8 mouse cellular contexts compared by ENCODE assay signal in the genomic region with DNA sequence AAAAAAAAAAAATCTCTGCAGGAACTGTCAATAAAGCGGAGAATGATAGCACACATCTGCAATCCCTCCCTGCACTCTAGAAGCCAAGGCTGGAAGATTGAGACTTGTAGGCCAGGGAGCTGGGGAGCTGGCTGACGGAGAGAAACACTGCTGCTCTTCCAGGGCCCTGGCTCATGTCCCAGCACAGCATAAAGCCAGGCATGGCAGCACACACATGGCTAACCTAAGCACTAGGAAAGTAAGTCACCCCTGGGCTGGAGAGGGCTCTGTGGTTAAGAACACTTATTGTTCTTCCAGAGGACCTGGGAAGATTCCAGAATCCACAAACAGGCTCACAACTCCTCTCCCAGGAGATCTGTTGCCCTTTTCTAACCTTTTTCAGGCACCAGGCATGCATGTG. TPM values are rescaled to one million over a fixed set of nuclear protein-coding genes. Genes with fewer than 3 reads are reported as not detected.
DNase-seq lines count a peak whose midpoint lies in the region; ATAC-seq and TF ChIP-seq lines count a peak whose summit lies in the region.

No protein-coding gene starts in this region.

- no peak for TF ChIP-seq POLR2A in kidney, adult 2 months (IDR thresholded peaks at IDR 0.05; ENCODE audit: low read depth, low read length)
- no peak for TF ChIP-seq POLR2A in heart, adult 2 months (IDR thresholded peaks at IDR 0.05; ENCODE audit: insufficient read depth, low read depth, low read length)

- no peak overlapping the region for H3K27ac ChIP-seq in kidney, adult 2 months (ENCODE audit: insufficient read depth, low read depth, low read length)
- peak overlapping the region; percentile 52 for H3K27ac ChIP-seq in heart, adult 2 months
- H3K27ac ChIP-seq in lung, embryonic 14.5 days (ENCODE audit: low read depth) = peak overlapping the region; percentile 78

- TF ChIP-seq CTCF in kidney, adult 2 months (conservative IDR thresholded peaks at IDR 0.05; ENCODE audit: insufficient read depth, insufficient read length, low read depth, low read length) = no peak
- no peak for TF ChIP-seq CTCF in heart, adult 2 months (IDR thresholded peaks at IDR 0.05)
- no peak for TF ChIP-seq CTCF in lung, embryonic 14.5 days (IDR thresholded peaks at IDR 0.05; ENCODE audit: low read depth)

- H3K4me2 ChIP-seq in lung, embryonic 14.5 days = no peak overlapping the region

- no peaks in the 10 kb centered on the region for H3K27me3 ChIP-seq in kidney, adult 2 months (replicated peaks; ENCODE audit: control insufficient read depth, insufficient read depth, low read length)
- no peaks in the 10 kb centered on the region for H3K27me3 ChIP-seq in heart, adult 2 months (ENCODE audit: control insufficient read depth, insufficient read depth, low read length)
- H3K27me3 ChIP-seq in lung, embryonic 14.5 days (ENCODE audit: insufficient read depth, low read length) = no peaks in the 10 kb centered on the region

- H3K4me3 ChIP-seq in kidney, adult 2 months (ENCODE audit: insufficient read depth, low read depth, low read length) = no peak overlapping the region
- H3K4me3 ChIP-seq in heart, adult 2 months = no peak overlapping the region
- H3K4me3 ChIP-seq in lung, embryonic 14.5 days (ENCODE audit: low read depth, low read length) = no peak overlapping the region

- H3K36me3 ChIP-seq in kidney, adult 2 months (ENCODE audit: control insufficient read depth, insufficient read depth, low read length) = no peaks in the 10 kb centered on the region
- H3K36me3 ChIP-seq in heart, adult 2 months (ENCODE audit: control insufficient read depth, insufficient read depth, low read length) = no peaks in the 10 kb centered on the region
- H3K36me3 ChIP-seq in lung, embryonic 14.5 days (ENCODE audit: insufficient read depth) = 0 out of 2 replicates have a peak, but pooled peaks cover 4% of the 10 kb centered on the region

- ATAC-seq in lung, embryonic 14.5 days (ENCODE audit: insufficient read depth) = peak; percentile 43; the same call in 1 of the 2 replicates
- no peak for ATAC-seq in megakaryocyte, adult 5-6 weeks (ENCODE audit: poor library complexity, severe bottlenecking)

- H3K9ac ChIP-seq in heart, adult 2 months (ENCODE audit: low read depth, low read length) = no peak overlapping the region
- no peak overlapping the region for H3K9ac ChIP-seq in lung, embryonic 14.5 days

- no peak for TF ChIP-seq EP300 in heart, adult 2 months (IDR thresholded peaks at IDR 0.05; ENCODE audit: insufficient read depth, low read depth, low read length)

- intact Hi-C loops in heart, adult 2 months (cut with DNase I) = no loop called here

- 61% methylated on average over 2 of the region's 2 CpGs for WGBS in kidney, adult 2 months
- 50% methylated on average over 2 of the region's 2 CpGs for WGBS in heart, adult 2 months
- 44% methylated on average over 2 of the region's 2 CpGs for WGBS in lung, embryonic 14.5 days

- H3K4me1 ChIP-seq in kidney, adult 2 months (ENCODE audit: control insufficient read depth, insufficient read depth, low read length) = peaks cover 5% of the 10 kb centered on the region
- peaks cover 7% of the 10 kb centered on the region for H3K4me1 ChIP-seq in heart, adult 2 months (ENCODE audit: control insufficient read depth, insufficient read depth, low read length)
- no peaks in the 10 kb centered on the region for H3K4me1 ChIP-seq in lung, embryonic 14.5 days (ENCODE audit: insufficient read depth)

- peak; percentile 25 to 47 for DNase-seq in kidney, postnatal 4 days
- DNase-seq in kidney, adult 2 months = no peak
- peak; percentile 36 for DNase-seq in cerebellum, adult 9-11 months
- DNase-seq in heart, adult 2 months = peak; percentile 71 to 78
- DNase-seq in lung, embryonic 14.5 days = peak; percentile 65
- no peak for DNase-seq in left cerebral cortex, adult 11 months (ENCODE audit: low spot score)
- DNase-seq in spleen, adult 18-20 months = no peak

- H3K9me3 ChIP-seq in lung, embryonic 14.5 days (ENCODE audit: low read depth, low read length) = no peaks in the 10 kb centered on the region

- no peaks in the 10 kb centered on the region for H3K79me2 ChIP-seq in heart, adult 2 months (replicated peaks; ENCODE audit: control insufficient read depth, insufficient read depth, low read length)

RNA-seq across cellular contexts. Expression of a gene that starts 6.1 kb away (rescaled TPM):
- 122 and 126 TPM in 2 replicates for polyA plus RNA-seq in kidney, adult 2 months (2012; rRNA removed)
- 10 to 100 TPM; 32.8 to 36.8 TPM for total RNA-seq in heart, adult 2 months (2021)
- 44.8 and 45.3 TPM in 2 replicates for polyA plus RNA-seq in heart, adult 2 months (2012; rRNA removed)
- 45.7 and 47.0 TPM in 2 replicates for polyA plus RNA-seq in lung, embryonic 14.5 days (2014; fragmentation: Nextera tagmentation; extraction: Ambion mirVana)
- total RNA-seq in megakaryocyte, adult 5-6 weeks (2015) = 163 and 175 TPM in 2 replicates
- total RNA-seq in megakaryocyte, adult 5-6 weeks (2017) = 146 and 161 TPM in 2 replicates

RNA-seq across cellular contexts. Expression of a gene that starts 35.2 kb away (rescaled TPM):
- 0.75 and 1.1 TPM in 2 replicates for polyA plus RNA-seq in kidney, adult 2 months (2012; rRNA removed)
- total RNA-seq in heart, adult 2 months (2021) = 1 to 10 TPM; 7.4 to 8.3 TPM
- 0.85 and 0.96 TPM in 2 replicates for polyA plus RNA-seq in heart, adult 2 months (2012; rRNA removed)
- 42.7 and 44.3 TPM in 2 replicates for polyA plus RNA-seq in lung, embryonic 14.5 days (2014; fragmentation: Nextera tagmentation; extraction: Ambion mirVana)
- 13.0 and 15.8 TPM in 2 replicates for total RNA-seq in megakaryocyte, adult 5-6 weeks (2015)
- 7.7 and 18.6 TPM in 2 replicates for total RNA-seq in megakaryocyte, adult 5-6 weeks (2017)

RNA-seq across cellular contexts. Expression of a gene that starts 46.1 kb away (rescaled TPM):
- not detected in 2 replicates for polyA plus RNA-seq in kidney, adult 2 months (2012; rRNA removed)
- total RNA-seq in heart, adult 2 months (2021) = under 1 TPM; 0.52 to 0.59 TPM
- not detected in 2 replicates for polyA plus RNA-seq in heart, adult 2 months (2012; rRNA removed)
- not detected in 2 replicates for polyA plus RNA-seq in lung, embryonic 14.5 days (2014; fragmentation: Nextera tagmentation; extraction: Ambion mirVana)
- total RNA-seq in megakaryocyte, adult 5-6 weeks (2015) = not detected in 2 replicates
- 0.51 TPM in 1 of 2 replicates, not detected in the other for total RNA-seq in megakaryocyte, adult 5-6 weeks (2017)

Comparison
In these comparisons a context has a peak if more than half of its experiments do, and no peak if none do; other contexts are left out.
1. DNase-seq: peak in kidney, postnatal 4 days (2 of 2), cerebellum, adult 9-11 months (single experiment), heart, adult 2 months (2 of 2) and lung, embryonic 14.5 days (single experiment); none in kidney, adult 2 months (single experiment), left cerebral cortex, adult 11 months (single experiment) and spleen, adult 18-20 months (0 of 2).
2. RNA of a gene that starts 35.2 kb away (polyA plus RNA-seq): 42.7 to 44.3 TPM in lung, embryonic 14.5 days; 0.75 to 1.1 TPM in kidney, adult 2 months and 0.85 to 0.96 TPM in heart, adult 2 months; every median in the first group is over 10 times any median in the second.